13 mouse cellular contexts compared by ENCODE assay signal in the genomic region with DNA sequence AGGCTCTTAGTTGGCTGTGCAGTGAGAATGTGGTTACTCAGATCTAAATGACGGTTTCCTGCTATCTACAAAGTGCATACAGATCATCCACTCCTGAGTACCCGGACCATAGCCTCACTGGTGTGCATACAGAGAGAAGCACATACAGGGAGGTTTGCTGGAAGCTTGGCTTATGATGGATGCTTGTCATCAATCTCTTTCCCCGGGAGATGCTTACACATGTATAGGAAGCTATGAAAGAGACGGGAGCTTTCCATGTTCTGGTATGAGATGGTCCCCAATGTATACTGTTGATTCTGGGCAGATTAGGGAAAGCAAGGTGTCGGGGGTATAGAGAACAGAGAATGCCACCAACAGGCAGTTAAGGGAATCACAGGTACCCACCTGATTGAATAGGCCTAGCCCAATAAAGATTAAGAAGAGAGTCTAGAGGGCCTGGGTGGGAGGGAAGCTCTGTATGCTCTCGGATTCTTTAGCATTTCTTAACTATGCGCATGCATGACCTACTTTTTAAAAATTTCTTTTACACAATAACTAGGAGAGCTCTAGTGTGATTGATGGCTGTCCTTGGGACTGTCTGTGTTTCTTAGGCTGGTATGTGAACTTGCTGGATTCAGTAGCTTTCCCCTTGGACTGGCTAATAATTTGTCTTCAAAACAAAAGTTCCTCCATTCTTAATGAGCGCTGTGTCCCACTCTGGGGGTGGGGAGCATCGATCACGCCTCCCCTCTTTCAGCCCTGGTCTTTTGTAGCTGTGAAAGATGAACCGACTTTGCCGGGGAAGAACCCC. TPM values are rescaled to one million over a fixed set of nuclear protein-coding genes. Genes with fewer than 3 reads are reported as not detected.
DNase-seq lines count a peak whose midpoint lies in the region; ATAC-seq and TF ChIP-seq lines count a peak whose summit lies in the region.
"Had no signal": no experiment of that assay in that cellular context is flagged by ENCODE, and none has a peak within 500 bp of the region (broad histone marks: within the 10 kb centered on the region; RNA-seq: fewer than 3 reads in every experiment).

No protein-coding gene starts in this region.

- H3K79me2 ChIP-seq in CH12.LX (replicated peaks; ENCODE audit: control insufficient read depth, extremely low read depth, insufficient read depth, poor library complexity, severe bottlenecking), result no peaks in the 10 kb centered on the region

- H3K4me3 ChIP-seq in hindbrain, embryonic 15.5 days, result no peak overlapping the region
- no peak overlapping the region for H3K4me3 ChIP-seq in hindbrain, embryonic 12.5 days
- H3K4me3 ChIP-seq in CH12.LX (replicated peaks in 1 of 3; ENCODE audit: low read depth in 2 of 3, low read length in 2 of 3, poor library complexity in 1 of 3), result no peak overlapping the region
- H3K4me3 ChIP-seq in forebrain, embryonic 15.5 days, result no peak overlapping the region
- H3K4me3 ChIP-seq: heart, embryonic 15.5 days; neural tube, embryonic 15.5 days had no signal

- H3K4me2 ChIP-seq in hindbrain, embryonic 15.5 days, result no peak overlapping the region
- no peak overlapping the region for H3K4me2 ChIP-seq in hindbrain, embryonic 12.5 days (replicated peaks)
- no peak overlapping the region for H3K4me2 ChIP-seq in CH12.LX (ENCODE audit: insufficient read depth, low read depth, poor library complexity, severe bottlenecking)
- no peak overlapping the region for H3K4me2 ChIP-seq in forebrain, embryonic 15.5 days (replicated peaks)
- H3K4me2 ChIP-seq: heart, embryonic 15.5 days; neural tube, embryonic 15.5 days had no signal

- no peak overlapping the region for H3K9ac ChIP-seq in hindbrain, embryonic 15.5 days
- H3K9ac ChIP-seq in hindbrain, embryonic 12.5 days, result no peak overlapping the region
- no peak overlapping the region for H3K9ac ChIP-seq in CH12.LX (ENCODE audit: insufficient read depth, low read depth)
- H3K9ac ChIP-seq in forebrain, embryonic 15.5 days (replicated peaks), result no peak overlapping the region
- H3K9ac ChIP-seq: heart, embryonic 15.5 days; liver, embryonic 14.5 days; neural tube, embryonic 15.5 days had no signal

- peak in 1 of 2 experiments; percentile 52; a peak in 2 of 4 replicates for TF ChIP-seq CTCF in CH12.LX (conservative IDR thresholded peaks at IDR 0.05 in 1 of 2, IDR thresholded peaks at IDR 0.05 in 1 of 2; ENCODE audit: low read depth in 2 of 2, low read length in 2 of 2)

- in situ Hi-C loops in CH12.LX (cut with MboI; ENCODE audit: low pct_ligation_motif_present, low pct_unique_long_range_greater_than_20kb, low sequenced_read_pairs), result loop anchor here (10.0 kb wide), 1 partner anchor 85 kb away; no protein-coding TSS in a partner anchor

- H3K27ac ChIP-seq in hindbrain, embryonic 15.5 days (replicated peaks), result no peak overlapping the region
- H3K27ac ChIP-seq in hindbrain, embryonic 12.5 days, result no peak overlapping the region
- no peak overlapping the region for H3K27ac ChIP-seq in CH12.LX (ENCODE audit: insufficient read depth, low read depth)
- no peak overlapping the region for H3K27ac ChIP-seq in forebrain, embryonic 15.5 days (replicated peaks)
- H3K27ac ChIP-seq: heart, embryonic 15.5 days; liver, embryonic 14.5 days; neural tube, embryonic 15.5 days had no signal

- dilution Hi-C loops in CH12.LX (cut with MboI; ENCODE audit: extremely low pct_ligation_motif_present, extremely low pct_unique_long_range_greater_than_20kb, low sequenced_read_pairs), result no loop called here

- H3K36me3 ChIP-seq in hindbrain, embryonic 15.5 days, result peaks cover 46% of the 10 kb centered on the region
- peaks cover 29% of the 10 kb centered on the region for H3K36me3 ChIP-seq in hindbrain, embryonic 12.5 days
- no peaks in the 10 kb centered on the region for H3K36me3 ChIP-seq in CH12.LX (replicated peaks in 1 of 2; ENCODE audit: control insufficient read depth in 1 of 2, insufficient read depth in 1 of 2, low read length in 1 of 2)
- peaks cover 18% of the 10 kb centered on the region for H3K36me3 ChIP-seq in forebrain, embryonic 15.5 days

- DNase-seq in adrenal gland, adult 8-10 months, result peak; percentile 17
- no peak for DNase-seq in adrenal gland, postnatal 10 days
- DNase-seq in CH12.LX (ENCODE audit: extremely low read depth), result no peak
- DNase-seq: B cell, adult 2 months; kidney, adult 2 months had no signal

- no peak for TF ChIP-seq POLR2A in CH12.LX (IDR thresholded peaks at IDR 0.05; ENCODE audit: low read depth, low read length)

- WGBS in hindbrain, embryonic 15.5 days, result 72% methylated on average over 12 of the region's 12 CpGs
- WGBS in hindbrain, embryonic 12.5 days, result 75% methylated on average over 12 of the region's 12 CpGs
- 70% methylated on average over 12 of the region's 12 CpGs for WGBS in forebrain, embryonic 15.5 days

- H3K9me3 ChIP-seq in hindbrain, embryonic 15.5 days, result no peaks in the 10 kb centered on the region
- no peaks in the 10 kb centered on the region for H3K9me3 ChIP-seq in hindbrain, embryonic 12.5 days (replicated peaks)
- H3K9me3 ChIP-seq in CH12.LX (replicated peaks; ENCODE audit: low read length), result peaks cover 3% of the 10 kb centered on the region
- no peaks in the 10 kb centered on the region for H3K9me3 ChIP-seq in forebrain, embryonic 15.5 days
- H3K9me3 ChIP-seq: heart, embryonic 15.5 days; neural tube, embryonic 15.5 days had no signal

- H3K4me1 ChIP-seq in hindbrain, embryonic 15.5 days (replicated peaks), result no peaks in the 10 kb centered on the region
- no peaks in the 10 kb centered on the region for H3K4me1 ChIP-seq in hindbrain, embryonic 12.5 days
- no peaks in the 10 kb centered on the region for H3K4me1 ChIP-seq in CH12.LX (ENCODE audit: control insufficient read depth in 1 of 2, insufficient read depth in 2 of 2)
- peaks cover 5% of the 10 kb centered on the region for H3K4me1 ChIP-seq in forebrain, embryonic 15.5 days
- H3K4me1 ChIP-seq: neural tube, embryonic 15.5 days had no signal

- no peaks in the 10 kb centered on the region for H3K27me3 ChIP-seq in hindbrain, embryonic 15.5 days
- no peaks in the 10 kb centered on the region for H3K27me3 ChIP-seq in hindbrain, embryonic 12.5 days
- H3K27me3 ChIP-seq in CH12.LX (replicated peaks), result no peaks in the 10 kb centered on the region
- H3K27me3 ChIP-seq in forebrain, embryonic 15.5 days, result no peaks in the 10 kb centered on the region
- H3K27me3 ChIP-seq: heart, embryonic 15.5 days; neural tube, embryonic 15.5 days had no signal

- no peak for TF ChIP-seq EP300 in CH12.LX (IDR thresholded peaks at IDR 0.05; ENCODE audit: low read length)

- peak; percentile 62 for TF ChIP-seq RAD21 in CH12.LX (IDR thresholded peaks at IDR 0.05; ENCODE audit: low read depth, low read length)

- ATAC-seq in hindbrain, embryonic 15.5 days (ENCODE audit: low FRiP score, low read depth), result peak; percentile 35; the same call in 1 of the 2 replicates
- no peak for ATAC-seq in hindbrain, embryonic 12.5 days (ENCODE audit: low FRiP score)
- peak; percentile 48; the same call in 1 of the 2 replicates for ATAC-seq in granulocyte monocyte progenitor cell, adult 5-6 weeks (replicated peaks; ENCODE audit: poor library complexity, severe bottlenecking)
- ATAC-seq in frontal cortex, adult (ENCODE audit: low TSS enrichment), result no peak
- ATAC-seq in forebrain, embryonic 15.5 days (replicated peaks), result no peak

TF ChIP-seq in CH12.LX, 34 proteins besides CTCF, POLR2A, EP300 and RAD21:
- TF ChIP-seq SMC3 (IDR thresholded peaks at IDR 0.05; ENCODE audit: low read depth, low read length), result peak; percentile 36; the same call in 1 of the 2 replicates
- no peak for TF ChIP-seq USF2 (conservative IDR thresholded peaks at IDR 0.05; ENCODE audit: low read depth, low read length)
- no peak for TF ChIP-seq PAX5 (IDR thresholded peaks at IDR 0.05; ENCODE audit: low read length)
- TF ChIP-seq USF1 (IDR thresholded peaks at IDR 0.05; ENCODE audit: low read depth, low read length), result no peak
- no peak for TF ChIP-seq TBP (conservative IDR thresholded peaks at IDR 0.05; ENCODE audit: low read depth, low read length)
TF ChIP-seq in CH12.LX: peak in this region for 1.

RNA-seq across cellular contexts. Expression of gene Mrpl35, which starts 56.7 kb away (rescaled TPM):
- total RNA-seq in adrenal gland, adult 8-10 months (2022), result 10 to 100 TPM; 35.0 to 41.1 (median 39.2) TPM
- 10 to 100 TPM; 54.7 to 62.4 TPM for total RNA-seq in adrenal gland, postnatal 10 days (2021)
- 39.7 and 39.8 TPM in 2 replicates for polyA plus RNA-seq in hindbrain, embryonic 15.5 days (2015; fragmentation: Nextera tagmentation; extraction: Ambion mirVana)
- 41.9 and 47.1 TPM in 2 replicates for polyA plus RNA-seq in hindbrain, embryonic 12.5 days (2016; fragmentation: Nextera tagmentation; extraction: Ambion mirVana)
- total RNA-seq in CH12.LX (2012; rRNA removed) (35.8 and 36.3 TPM in 2 replicates), CH12.LX (2014; rRNA removed) (54.2 and 70.2 TPM in 2 replicates)
- 82.7 and 85.1 TPM in 2 replicates for polyA plus RNA-seq in CH12.LX (2012; ENCODE audit: insufficient read length, low read depth)
- 21.6 and 34.0 TPM in 2 replicates for total RNA-seq in granulocyte monocyte progenitor cell, adult 5-6 weeks (2014; fragmentation: Nextera tagmentation)
- total RNA-seq in granulocyte monocyte progenitor cell, adult 5-6 weeks (2017), result 40.0 and 54.7 TPM in 2 replicates
- polyA plus RNA-seq in forebrain, embryonic 15.5 days (2015; fragmentation: Nextera tagmentation; extraction: Ambion mirVana), result 37.7 and 41.0 TPM in 2 replicates

Comparison
In these comparisons a context has a peak if more than half of its experiments do, and no peak if none do; other contexts are left out.
1. ATAC-seq: peak in hindbrain, embryonic 15.5 days (single experiment) and granulocyte monocyte progenitor cell, adult 5-6 weeks (single experiment); none in hindbrain, embryonic 12.5 days (single experiment), frontal cortex, adult (single experiment) and forebrain, embryonic 15.5 days (single experiment).